ENCODE assay signal across 8 mouse cellular contexts in genomic region chr2:79891760-79892570, GRCm38 (mm10).
DNase-seq lines count a peak whose midpoint lies in the region; ATAC-seq lines count a peak whose summit lies in the region.

No protein-coding gene starts in this region.

- no peaks in the 10 kb centered on the region for H3K36me3 ChIP-seq in heart, embryonic 12.5 days
- no peaks in the 10 kb centered on the region for H3K36me3 ChIP-seq in forebrain, embryonic 11.5 days (ENCODE audit: control insufficient read depth, insufficient read depth, low read length)

- intact Hi-C loops in left cerebral cortex, postnatal 14 days (cut with DNase I), result no loop called here

- H3K9ac ChIP-seq in heart, embryonic 12.5 days, result no peak overlapping the region
- H3K9ac ChIP-seq in forebrain, embryonic 11.5 days (ENCODE audit: low read length), result no peak overlapping the region

- H3K27ac ChIP-seq in heart, embryonic 12.5 days (ENCODE audit: poor library complexity, severe bottlenecking), result no peak overlapping the region
- no peak overlapping the region for H3K27ac ChIP-seq in forebrain, embryonic 11.5 days (ENCODE audit: low read depth, low read length)

- 43% methylated on average over 5 of the region's 5 CpGs for WGBS in heart, embryonic 12.5 days
- 84% methylated on average over 5 of the region's 5 CpGs for WGBS in forebrain, embryonic 11.5 days

- H3K4me1 ChIP-seq in heart, embryonic 12.5 days (replicated peaks), result peaks cover 14% of the 10 kb centered on the region
- no peaks in the 10 kb centered on the region for H3K4me1 ChIP-seq in forebrain, embryonic 11.5 days (replicated peaks; ENCODE audit: control insufficient read depth, insufficient read depth, low read length)

- no peak overlapping the region for H3K4me3 ChIP-seq in heart, embryonic 12.5 days
- no peak overlapping the region for H3K4me3 ChIP-seq in forebrain, embryonic 11.5 days (ENCODE audit: low read depth, low read length)

- peak; percentile 13 to 14 for DNase-seq in heart, adult 18-20 months
- peak; percentile 46 for DNase-seq in A20 (ENCODE audit: low read depth, low spot score)
- DNase-seq in left cerebral cortex, postnatal 14 days (ENCODE audit: low spot score in 2 of 2), result peak; percentile 64 to 76
- DNase-seq in spleen, adult 18-20 months, result no peak
- DNase-seq in cerebellum, adult 11 months, result no peak
- DNase-seq in forebrain, embryonic 11.5 days (ENCODE audit: low spot score), result no peak

- no peaks in the 10 kb centered on the region for H3K9me3 ChIP-seq in heart, embryonic 12.5 days (replicated peaks)
- H3K9me3 ChIP-seq in forebrain, embryonic 11.5 days (ENCODE audit: control insufficient read depth, low read length), result no peaks in the 10 kb centered on the region

- no peak; the same call in 1 of the 2 replicates for ATAC-seq in heart, embryonic 12.5 days (ENCODE audit: insufficient number of reproducible peaks, low FRiP score)
- peak; percentile 62 for ATAC-seq in frontal cortex, adult (ENCODE audit: low TSS enrichment)
- ATAC-seq in forebrain, embryonic 11.5 days (replicated peaks; ENCODE audit: low FRiP score), result no peak

- H3K27me3 ChIP-seq in heart, embryonic 12.5 days (replicated peaks), result no peaks in the 10 kb centered on the region
- H3K27me3 ChIP-seq in forebrain, embryonic 11.5 days (ENCODE audit: control insufficient read depth, insufficient read depth, low read length), result no peaks in the 10 kb centered on the region

- H3K4me2 ChIP-seq in heart, embryonic 12.5 days, result no peak overlapping the region
- no peak overlapping the region for H3K4me2 ChIP-seq in forebrain, embryonic 11.5 days (ENCODE audit: low read depth, low read length, severe bottlenecking)

Comparison
In these comparisons a context has a peak if more than half of its experiments do, and no peak if none do; other contexts are left out.
1. DNase-seq: peak in heart, adult 18-20 months (2 of 2), A20 (single experiment) and left cerebral cortex, postnatal 14 days (2 of 2); none in spleen, adult 18-20 months (0 of 2), cerebellum, adult 11 months (single experiment) and forebrain, embryonic 11.5 days (single experiment).